Mouse (Mus musculus) G1E (cell line): ENCODE measurements at regions not wholly inside any gene's neighbourhood (a gene's known extent, or its start where the extent isn't known, plus 50 kb on each side); places are given as distances from the start of the nearest gene placed in this dataset.

ENCODE experiments used
- ATAC-seq: 2 replicates; pipeline ENCODE4 v1.8.0; 2016; ENCODE audit warnings: mild to moderate bottlenecking; ENCODE audit not compliant: insufficient number of reproducible peaks, poor library complexity, low FRiP score, severe bottlenecking; ENCODE audit errors: extremely low read depth
- DNase-seq: peaks from one replicate; pipeline ENCODE4 v3.0.0; 2012; ENCODE audit warnings: low spot score
- H3K27me3 ChIP-seq: 2 replicates; pipeline ENCODE4 v1.6.1; 2012; ENCODE audit warnings: mild to moderate bottlenecking, low read length, inconsistent platforms; ENCODE audit not compliant: insufficient read depth
- H3K36me3 ChIP-seq: replicated peaks from 2 replicates; pipeline ENCODE3; 2012; ENCODE audit warnings: mild to moderate bottlenecking, inconsistent platforms
- H3K4me1 ChIP-seq: 2 replicates; pipeline ENCODE4 v1.6.1; 2012; ENCODE audit warnings: low read depth, low read length, inconsistent platforms, mixed read lengths; ENCODE audit not compliant: insufficient read depth
- H3K4me3 ChIP-seq: 2 replicates; pipeline ENCODE4 v1.5.1; 2012; ENCODE audit warnings: low read depth, mild to moderate bottlenecking, inconsistent platforms, low read length, moderate library complexity, mixed read lengths
- H3K9me3 ChIP-seq: replicated peaks from 2 replicates; pipeline ENCODE4 v1.6.1; 2012; ENCODE audit warnings: inconsistent platforms
- CTCF ChIP-seq: IDR thresholded peaks from 2 replicates; pipeline ENCODE4 v1.5.1; 2012; ENCODE audit warnings: low read depth, low read length, inconsistent platforms, mixed read lengths
- GATA1 ChIP-seq: IDR thresholded peaks from 2 replicates; pipeline ENCODE4 v1.6.1; 2012; ENCODE audit warnings: borderline replicate concordance, low read length, inconsistent platforms, mixed read lengths
- GATA2 ChIP-seq: IDR thresholded peaks from 2 replicates; pipeline ENCODE4 v1.6.1; 2012; ENCODE audit warnings: low read depth, low read length, inconsistent platforms, borderline replicate concordance
- POLR2AphosphoS5 ChIP-seq: IDR thresholded peaks from 2 replicates; pipeline ENCODE4 v1.6.1; 2012; ENCODE audit warnings: low read depth, low read length, inconsistent platforms; ENCODE audit not compliant: insufficient replicate concordance
- TAL1 ChIP-seq: conservative IDR thresholded peaks from 2 replicates; pipeline ENCODE4 v1.6.1; 2012; ENCODE audit warnings: low read depth, low read length, inconsistent platforms, mixed read lengths

GRCm38 (mm10) chr13:37705482-37705881 is 72.7 kb upstream of the Rreb1 start:
- DNase-seq, result no peak
- H3K36me3 ChIP-seq, result no peaks in the 10 kb centered on the region
- H3K4me3 ChIP-seq, result no peak overlapping the region
- H3K4me1 ChIP-seq, result peaks cover 4% of the 10 kb centered on the region; the same call in 1 of the 2 replicates
- H3K9me3 ChIP-seq, result no peaks in the 10 kb centered on the region
- no peak for ATAC-seq
- TF ChIP-seq GATA2 (no peak), CTCF (no peak), TAL1 (no peak), GATA1 (no peak), POLR2AphosphoS5 (no peak)
- H3K27me3 ChIP-seq, result peaks cover 63% of the 10 kb centered on the region

- TF ChIP-seq TAL1 (no peak), CTCF (no peak)
- H3K4me1 ChIP-seq, result no peaks in the 10 kb centered on the region; the same call in 1 of the 2 replicates
- no peak for ATAC-seq
- H3K36me3 ChIP-seq, result no peaks in the 10 kb centered on the region
- H3K4me3 ChIP-seq, result no peak overlapping the region
- peaks cover 51% of the 10 kb centered on the region for H3K27me3 ChIP-seq
- H3K9me3 ChIP-seq, result no peaks in the 10 kb centered on the region
- DNase-seq, result no peak
Measured at GRCm38 (mm10) chr13:37710913-37711312, 67.3 kb upstream of the Rreb1 start.

- H3K4me1 ChIP-seq, result peaks cover 2% of the 10 kb centered on the region; the same call in 1 of the 2 replicates
- DNase-seq (no peak), ATAC-seq (no peak)
Measured at GRCm38 (mm10) chr13:37712908-37713496, 65.2 kb upstream of the Rreb1 start.

GRCm38 (mm10) chr13:37715058-37715712 is 63.0 kb upstream of the Rreb1 start:
- Histone ChIP-seq H3K27me3 (peaks cover 25% of the 10 kb centered on the region), H3K36me3 (no peaks in the 10 kb centered on the region), H3K9me3 (no peaks in the 10 kb centered on the region), H3K4me3 (no peak overlapping the region), H3K4me1 (peaks cover 8% of the 10 kb centered on the region)
- no peak for ATAC-seq
- no peak for DNase-seq
- TF ChIP-seq TAL1 (no peak), GATA2 (no peak), GATA1 (no peak), CTCF (no peak), POLR2AphosphoS5 (no peak)

More at GRCm38 (mm10) chr13:37712908-37713496, 65.2 kb upstream of the Rreb1 start:
- Histone ChIP-seq H3K27me3 (peaks cover 41% of the 10 kb centered on the region), H3K36me3 (no peaks in the 10 kb centered on the region), H3K9me3 (no peaks in the 10 kb centered on the region), H3K4me3 (no peak overlapping the region)
- no peak for TF ChIP-seq CTCF
- TF ChIP-seq TAL1, result no peak
- no peak for TF ChIP-seq GATA1
- no peak for TF ChIP-seq GATA2
- no peak for TF ChIP-seq POLR2AphosphoS5

GRCm38 (mm10) chr13:37715770-37716693 is 62.2 kb upstream of the Rreb1 start:
- TF ChIP-seq GATA2, result no peak
- no peak for TF ChIP-seq TAL1
- TF ChIP-seq POLR2AphosphoS5, result no peak
- TF ChIP-seq GATA1, result no peak
- no peak for TF ChIP-seq CTCF
- DNase-seq (no peak), ATAC-seq (no peak)
- no peaks in the 10 kb centered on the region for H3K36me3 ChIP-seq
- no peak overlapping the region for H3K4me3 ChIP-seq
- H3K4me1 ChIP-seq, result peaks cover 8% of the 10 kb centered on the region
- no peaks in the 10 kb centered on the region for H3K9me3 ChIP-seq
- H3K27me3 ChIP-seq, result peaks cover 22% of the 10 kb centered on the region

GRCm38 (mm10) chr13:37717793-37718192 is 60.4 kb upstream of the Rreb1 start:
- DNase-seq, result no peak
- H3K4me3 ChIP-seq, result no peak overlapping the region

More at GRCm38 (mm10) chr13:37717793-37718192, 60.4 kb upstream of the Rreb1 start:
- Histone ChIP-seq H3K36me3 (no peaks in the 10 kb centered on the region), H3K4me1 (peaks cover 8% of the 10 kb centered on the region), H3K9me3 (no peaks in the 10 kb centered on the region), H3K27me3 (peaks cover 18% of the 10 kb centered on the region)
- TF ChIP-seq CTCF (no peak), POLR2AphosphoS5 (no peak)
- ATAC-seq, result no peak
